Mouse (Mus musculus) limb, embryonic 14.5 days (tissue): ENCODE data around the gene Pik3cd. TPM values are rescaled to one million over a fixed set of nuclear protein-coding genes. Genes with fewer than 3 reads are reported as not detected.

Experiments used
- ATAC-seq: fragments of 200-750 bp; cut with Nextera tagmentation; 2 replicates; pipeline ENCODE4 v1.8.0; 2017; ENCODE audit warnings: low read depth, moderate number of reproducible peaks, moderate TSS enrichment; ENCODE audit not compliant: low FRiP score
- DNase-seq: peaks from one replicate; pipeline ENCODE4 v3.0.0-alpha.2; 2015; ENCODE audit warnings: low spot score
- H3K27ac ChIP-seq: fragments of 300-500 bp; sonication (generic); replicated peaks from 2 replicates; pipeline ENCODE4 v1.5.1; 2014; ENCODE audit warnings: low read depth, mild to moderate bottlenecking, low read length, moderate library complexity, mixed read lengths
- H3K27me3 ChIP-seq: fragments of 300-500 bp; sonication (generic); 2 replicates; pipeline ENCODE4 v1.6.1; 2014; ENCODE audit warnings: low read length, mixed read lengths; ENCODE audit not compliant: control insufficient read depth, insufficient read depth
- H3K36me3 ChIP-seq: fragments of 300-500 bp; sonication (generic); 2 replicates; pipeline ENCODE4 v1.6.1; 2014; ENCODE audit warnings: mild to moderate bottlenecking, low read length, moderate library complexity, mixed read lengths; ENCODE audit not compliant: control insufficient read depth, insufficient read depth
- H3K4me1 ChIP-seq: fragments of 300-500 bp; sonication (generic); 2 replicates; pipeline ENCODE4 v1.6.1; 2014; ENCODE audit warnings: antibody characterized with exemption, low read length, mixed read lengths; ENCODE audit not compliant: control insufficient read depth, insufficient read depth
- H3K4me2 ChIP-seq: fragments of 300-500 bp; sonication (generic); replicated peaks from 2 replicates; pipeline ENCODE4 v1.6.1; 2014; ENCODE audit warnings: low read depth, mild to moderate bottlenecking, low read length, moderate library complexity; ENCODE audit not compliant: severe bottlenecking
- H3K4me3 ChIP-seq: fragments of 300-500 bp; sonication (generic); replicated peaks from 2 replicates; pipeline ENCODE4 v1.5.1; 2014; ENCODE audit warnings: low read length
- H3K9ac ChIP-seq: fragments of 300-500 bp; sonication (generic); 2 replicates; pipeline ENCODE4 v1.6.1; 2014; ENCODE audit warnings: mild to moderate bottlenecking, low read depth, low read length, moderate library complexity; ENCODE audit not compliant: severe bottlenecking
- H3K9me3 ChIP-seq: fragments of 300-500 bp; sonication (generic); 2 replicates; pipeline ENCODE4 v1.6.1; 2016; ENCODE audit warnings: low read length; ENCODE audit not compliant: control insufficient read depth
- POLR2A ChIP-seq: fragments of 200-500 bp; IDR thresholded peaks from 2 replicates; pipeline ENCODE4 v1.8.0; 2012; ENCODE audit warnings: inconsistent platforms, mild to moderate bottlenecking, moderate library complexity, borderline replicate concordance; ENCODE audit not compliant: insufficient read depth, insufficient read length; ENCODE audit errors: extremely low read depth
- WGBS: fragments of 180-500 bp; shearing (Covaris S2); extraction: QIAGEN DNeasy Blood & Tissue Kit; methylation state at CpG from one replicate; pipeline ENCODE4 v1.1.7; 2014; 5-methylcytosine and 5-hydroxymethylcytosine counted together
- polyA plus RNA-seq, 2 experiments: library from polyadenylated mRNA; depleted of rRNA in 1 of 2; stranded (reverse) in 1 of 2; unstranded in 1 of 2; fragments of >200 nt; fragmentation: Nextera tagmentation in 1 of 2; extraction: Ambion mirVana in 1 of 2; gene quantifications; 2 replicates each; pipeline versions ENCODE4 v1.2.1 to v1.2.3; 2012 to 2014

Gene Pik3cd
- polyA plus RNA-seq, 2 experiments = 5.1 to 5.7 TPM

- no peak overlapping the region for H3K9ac ChIP-seq
- H3K27ac ChIP-seq = no peak overlapping the region
- ATAC-seq = no peak
- 92% methylated on average over 14 of the region's 14 CpGs for WGBS
- H3K27me3 ChIP-seq = no peaks in the 10 kb centered on the region
- no peak for TF ChIP-seq POLR2A
- no peak overlapping the region for H3K4me3 ChIP-seq
- no peak overlapping the region for H3K4me2 ChIP-seq
- H3K9me3 ChIP-seq = no peaks in the 10 kb centered on the region
- peaks cover 30% of the 10 kb centered on the region for H3K36me3 ChIP-seq
- H3K4me1 ChIP-seq = peaks cover 1% of the 10 kb centered on the region; the same call in 1 of the 2 replicates
- no peak for DNase-seq
Measured at GRCm38 (mm10) chr4:149742011-149742530, 39.7 kb upstream of the Pik3cd start.

GRCm38 (mm10) chr4:149740301-149740700 is 37.9 kb upstream of the Pik3cd start:
- Histone ChIP-seq H3K9ac (no peak overlapping the region), H3K4me1 (peaks cover 19% of the 10 kb centered on the region), H3K36me3 (peaks cover 26% of the 10 kb centered on the region), H3K4me2 (no peak overlapping the region), H3K9me3 (no peaks in the 10 kb centered on the region), H3K27ac (no peak overlapping the region), H3K4me3 (no peak overlapping the region), H3K27me3 (no peaks in the 10 kb centered on the region)
- no peak for ATAC-seq
- no peak for DNase-seq
- WGBS = 80% methylated on average over 7 of the region's 7 CpGs
- no peak for TF ChIP-seq POLR2A

DNA sequence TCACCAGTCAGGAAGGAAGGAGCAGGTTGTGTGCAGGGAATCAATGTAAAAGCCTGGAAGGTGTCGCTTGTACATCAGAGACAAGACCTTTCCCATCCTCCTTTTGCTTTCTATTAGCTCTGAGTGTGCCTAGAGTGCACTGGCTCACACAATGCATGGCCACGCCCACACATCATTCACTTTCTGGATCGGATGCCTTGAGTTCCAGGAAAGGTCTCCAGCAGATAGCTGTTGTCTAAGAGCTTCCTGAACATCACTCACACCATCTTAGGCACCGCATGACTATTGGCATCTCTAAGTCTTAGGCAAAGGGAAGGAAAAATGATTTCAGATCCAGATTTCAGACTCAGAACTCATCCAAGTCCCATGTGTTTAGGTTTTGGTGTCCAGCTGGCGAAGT is 37.1 kb upstream of the Pik3cd start:
- no peak overlapping the region for H3K4me2 ChIP-seq
- no peak for TF ChIP-seq POLR2A
- ATAC-seq (no peak), DNase-seq (no peak)
- peaks cover 19% of the 10 kb centered on the region for H3K36me3 ChIP-seq
- WGBS = 80% methylated on average over 5 of the region's 5 CpGs
- H3K4me1 ChIP-seq = peaks cover 27% of the 10 kb centered on the region
- H3K9ac ChIP-seq = no peak overlapping the region
- no peaks in the 10 kb centered on the region for H3K27me3 ChIP-seq
- H3K4me3 ChIP-seq = no peak overlapping the region
- no peak overlapping the region for H3K27ac ChIP-seq
- H3K9me3 ChIP-seq = no peaks in the 10 kb centered on the region

DNA sequence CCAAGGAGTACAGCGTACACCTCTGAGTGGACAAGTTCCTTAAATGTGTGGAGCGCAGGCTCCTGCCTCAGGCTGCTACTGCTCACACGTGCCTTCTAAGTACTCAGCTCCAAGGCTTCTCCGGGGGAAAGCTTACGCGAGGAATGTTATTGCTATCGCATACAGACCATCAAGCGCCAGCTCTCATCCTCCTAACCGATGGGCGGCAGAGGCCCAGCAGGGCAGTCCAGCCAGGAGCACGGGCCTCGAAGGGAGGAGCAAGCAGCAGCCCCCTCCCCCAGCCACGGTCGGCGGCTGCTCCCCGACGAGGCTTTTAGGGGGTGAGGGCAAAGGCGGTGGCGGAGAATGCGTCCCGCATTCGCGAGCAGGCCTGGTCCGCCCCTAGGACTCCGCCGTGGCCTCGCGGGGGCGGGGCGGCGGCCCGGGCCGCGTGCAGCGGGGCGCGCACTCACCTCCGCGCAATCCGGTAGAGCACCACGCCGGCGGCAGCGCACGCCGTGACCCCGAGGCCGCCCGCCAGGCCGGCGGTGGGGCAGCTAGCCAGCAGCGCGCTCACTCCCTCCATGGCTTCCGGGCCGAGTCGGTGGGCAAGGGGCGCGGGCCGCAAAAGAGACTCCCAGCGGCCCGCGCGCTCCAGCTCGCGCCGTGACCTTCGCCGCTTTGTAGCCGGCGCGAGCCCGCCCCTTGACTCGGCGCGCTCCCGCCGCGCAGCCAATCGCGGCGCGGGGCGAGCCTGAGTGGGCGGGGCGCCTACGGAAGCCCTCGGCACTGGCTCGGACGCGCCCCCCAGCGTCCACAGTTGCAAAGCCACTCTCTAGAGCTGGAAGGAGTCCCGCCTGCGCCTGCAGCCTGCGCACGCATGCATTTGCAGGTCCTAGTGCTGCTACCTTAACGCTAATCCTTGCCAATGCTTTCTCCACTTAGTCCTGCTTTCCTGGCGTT is 35.3 kb upstream of the Pik3cd start, which contains the start of gene Tmem201:
TSS of gene Tmem201 (minus strand) at position 662 of the 942 bp plus-strand sequence.
- peak within 1 kb of the TSS; percentile 80 for H3K4me3 ChIP-seq
- peak; percentile 93 for DNase-seq
- ATAC-seq = peak; percentile 91
- no peaks in the 10 kb centered on the region for H3K27me3 ChIP-seq
- H3K27ac ChIP-seq = peak within 1 kb of the TSS; percentile 70
- H3K9ac ChIP-seq = peak within 1 kb of the TSS; percentile 79
- H3K4me2 ChIP-seq = peak within 1 kb of the TSS; percentile 90
- 0 out of 2 replicates have a peak, but pooled peaks have one; percentile 43 for TF ChIP-seq POLR2A
- peaks cover 9% of the 10 kb centered on the region for H3K36me3 ChIP-seq
- H3K9me3 ChIP-seq = no peaks in the 10 kb centered on the region
- WGBS = under 1% methylated on average over 50 of the region's 97 CpGs
- H3K4me1 ChIP-seq = peaks cover 39% of the 10 kb centered on the region

GRCm38 (mm10) chr4:149736581-149736980 is 34.2 kb upstream of the Pik3cd start:
- peak overlapping the region; percentile 90 for H3K4me2 ChIP-seq
- peaks cover 39% of the 10 kb centered on the region for H3K4me1 ChIP-seq
- DNase-seq (no peak), ATAC-seq (no peak)
- peaks cover 8% of the 10 kb centered on the region for H3K36me3 ChIP-seq
- no peak overlapping the region for H3K27ac ChIP-seq
- WGBS = 31% methylated on average over 4 of the region's 4 CpGs
- no peaks in the 10 kb centered on the region for H3K9me3 ChIP-seq
- no peaks in the 10 kb centered on the region for H3K27me3 ChIP-seq
- H3K9ac ChIP-seq = peak overlapping the region; percentile 79; the same call in 1 of the 2 replicates
- H3K4me3 ChIP-seq = peak overlapping the region; percentile 80
- TF ChIP-seq POLR2A = no peak
